Mouse (Mus musculus): ENCODE data around the gene Txlna. TPM values are rescaled to one million over a fixed set of nuclear protein-coding genes. Genes with fewer than 3 reads are reported as not detected.
A peak's percentile ranks its signal among the peaks of the same experiment; 100 is the strongest.

Txlna gene
- polyA plus RNA-seq, 1 experiment = 55.6 TPM

- TF ChIP-seq POLR2A (IDR thresholded peaks at IDR 0.05; ENCODE audit: borderline replicate concordance, extremely low read depth, insufficient read depth, insufficient read length, poor library complexity, severe bottlenecking) (no peak), CTCF (IDR thresholded peaks at IDR 0.05; ENCODE audit: borderline replicate concordance, extremely low read depth, insufficient read depth, insufficient read length) (peak; percentile 74)
- DNase-seq (ENCODE audit: low read depth) = peak; percentile 80
These were observed 55.8 kb downstream of the Txlna start for GRCm38 (mm10) chr4:129584884-129585608.

GRCm38 (mm10) chr4:129584370-129584769 lies 56.5 kb downstream of the Txlna start:
- DNase-seq (ENCODE audit: low read depth) = no peak
- no peak for TF ChIP-seq POLR2A (IDR thresholded peaks at IDR 0.05; ENCODE audit: borderline replicate concordance, extremely low read depth, insufficient read depth, insufficient read length, poor library complexity, severe bottlenecking)
- no peak for TF ChIP-seq CTCF (IDR thresholded peaks at IDR 0.05; ENCODE audit: borderline replicate concordance, extremely low read depth, insufficient read depth, insufficient read length)

GRCm38 (mm10) chr4:129582251-129582650 lies 58.6 kb downstream of the Txlna start:
- TF ChIP-seq CTCF (IDR thresholded peaks at IDR 0.05; ENCODE audit: borderline replicate concordance, extremely low read depth, insufficient read depth, insufficient read length) (no peak), POLR2A (IDR thresholded peaks at IDR 0.05; ENCODE audit: borderline replicate concordance, extremely low read depth, insufficient read depth, insufficient read length, poor library complexity, severe bottlenecking) (no peak)
- DNase-seq (ENCODE audit: low read depth) = no peak

GRCm38 (mm10) chr4:129580347-129580746 lies 60.5 kb downstream of the Txlna start:
- peak; percentile 38 for DNase-seq (ENCODE audit: low read depth)
- TF ChIP-seq CTCF (IDR thresholded peaks at IDR 0.05; ENCODE audit: borderline replicate concordance, extremely low read depth, insufficient read depth, insufficient read length) = no peak
- TF ChIP-seq POLR2A (IDR thresholded peaks at IDR 0.05; ENCODE audit: borderline replicate concordance, extremely low read depth, insufficient read depth, insufficient read length, poor library complexity, severe bottlenecking) = no peak

- TF ChIP-seq CTCF (IDR thresholded peaks at IDR 0.05; ENCODE audit: borderline replicate concordance, extremely low read depth, insufficient read depth, insufficient read length) (no peak), POLR2A (IDR thresholded peaks at IDR 0.05; ENCODE audit: borderline replicate concordance, extremely low read depth, insufficient read depth, insufficient read length, poor library complexity, severe bottlenecking) (no peak)
These were observed 62.4 kb downstream of the Txlna start, which contains the start of gene Fam167b for GRCm38 (mm10) chr4:129578466-129578865. Fam167b (minus strand) TSS chr4:129578549.

GRCm38 (mm10) chr4:129577688-129578087 lies 63.2 kb downstream of the Txlna start:
- no peak for TF ChIP-seq CTCF (IDR thresholded peaks at IDR 0.05; ENCODE audit: borderline replicate concordance, extremely low read depth, insufficient read depth, insufficient read length)
- no peak for TF ChIP-seq POLR2A (IDR thresholded peaks at IDR 0.05; ENCODE audit: borderline replicate concordance, extremely low read depth, insufficient read depth, insufficient read length, poor library complexity, severe bottlenecking)
- no peak for DNase-seq (ENCODE audit: low read depth)

More at GRCm38 (mm10) chr4:129578466-129578865, 62.4 kb downstream of the Txlna start, which contains the start of gene Fam167b:
- DNase-seq (ENCODE audit: low read depth) = no peak

- TF ChIP-seq CTCF (IDR thresholded peaks at IDR 0.05; ENCODE audit: borderline replicate concordance, extremely low read depth, insufficient read depth, insufficient read length) = peak; percentile 54; the same call in 1 of the 2 replicates
- TF ChIP-seq POLR2A (IDR thresholded peaks at IDR 0.05; ENCODE audit: borderline replicate concordance, extremely low read depth, insufficient read depth, insufficient read length, poor library complexity, severe bottlenecking) = no peak
These were observed 63.9 kb downstream of the Txlna start for GRCm38 (mm10) chr4:129576863-129577491.

More at GRCm38 (mm10) chr4:129576863-129577491, 63.9 kb downstream of the Txlna start:
- peak; percentile 69 for DNase-seq (ENCODE audit: low read depth)

Other genes starting within 250 kb of the Txlna start
- 5.6 and 10.2 TPM in 2 replicates for gene Zbtb8b, start 200.2 kb downstream of the Txlna start, polyA plus RNA-seq (2012; rRNA removed)
- gene Bsdc1, start 179.5 kb downstream of the Txlna start, polyA plus RNA-seq (2012; rRNA removed) = 17.5 and 29.2 TPM in 2 replicates
- 0.14 and 0.18 TPM in 2 replicates for gene Tssk3, start 150.0 kb downstream of the Txlna start, polyA plus RNA-seq (2012; rRNA removed)
- 0.18 and 0.26 TPM in 2 replicates for gene Fam229a, start 149.9 kb downstream of the Txlna start, polyA plus RNA-seq (2012; rRNA removed)
- 1,642 and 1,750 TPM in 2 replicates for gene Marcksl1, start 127.5 kb downstream of the Txlna start, polyA plus RNA-seq (2012; rRNA removed)
- 110 and 142 TPM in 2 replicates for gene Hdac1, start 98.4 kb downstream of the Txlna start, polyA plus RNA-seq (2012; rRNA removed)
- 9.0 and 9.9 TPM in 2 replicates for gene Lck, start 67.4 kb downstream of the Txlna start, polyA plus RNA-seq (2012; rRNA removed)
- 0.63 and 0.82 TPM in 2 replicates for gene Fam167b, start 62.5 kb downstream of the Txlna start, polyA plus RNA-seq (2012; rRNA removed)
- 297 and 390 TPM in 2 replicates for gene Eif3i, start 40.4 kb downstream of the Txlna start, polyA plus RNA-seq (2012; rRNA removed)
- gene Tmem234, start 40.4 kb downstream of the Txlna start, polyA plus RNA-seq (2012; rRNA removed) = 156 and 169 TPM in 2 replicates
- 4.5 and 7.4 TPM in 2 replicates for gene Dcdc2b, start 26.8 kb downstream of the Txlna start, polyA plus RNA-seq (2012; rRNA removed)
- gene Iqcc, start 22.0 kb downstream of the Txlna start, polyA plus RNA-seq (2012; rRNA removed) = 32.3 and 38.9 TPM in 2 replicates
- gene Ccdc28b, start 17.1 kb downstream of the Txlna start, polyA plus RNA-seq (2012; rRNA removed) = 108 and 116 TPM in 2 replicates
- 39.8 and 41.7 TPM in 2 replicates for gene Kpna6, start 31.7 kb upstream of the Txlna start, polyA plus RNA-seq (2012; rRNA removed)
- gene Tmem39b, start 55.8 kb upstream of the Txlna start, polyA plus RNA-seq (2012; rRNA removed) = 63.6 and 81.2 TPM in 2 replicates
- 68.2 and 117 TPM in 2 replicates for gene Khdrbs1, start 101.2 kb upstream of the Txlna start, polyA plus RNA-seq (2012; rRNA removed)
- 89.6 and 106 TPM in 2 replicates for gene Ptp4a2, start 170.2 kb upstream of the Txlna start, polyA plus RNA-seq (2012; rRNA removed)

Data from brain, embryonic 14.5 days (tissue).